Comparison of ENCODE assay signal across 8 mouse cellular contexts in genomic region chr11:98938701-98939083, GRCm38 (mm10). TPM values are rescaled to one million over a fixed set of nuclear protein-coding genes. Genes with fewer than 3 reads are reported as not detected.
A peak's percentile ranks its signal among the peaks of the same experiment; 100 is the strongest.
DNase-seq lines count a peak whose midpoint lies in the region; ATAC-seq and TF ChIP-seq lines count a peak whose summit lies in the region.

No protein-coding gene starts in this region.

- ATAC-seq in megakaryocyte, adult 5-6 weeks (ENCODE audit: poor library complexity, severe bottlenecking): no peak
- ATAC-seq in limb, embryonic 14.5 days (ENCODE audit: low FRiP score, low read depth): no peak
- no peak for ATAC-seq in stomach, embryonic 16.5 days (ENCODE audit: insufficient read depth, low FRiP score)

- no peak for TF ChIP-seq POLR2A in limb, embryonic 14.5 days (IDR thresholded peaks at IDR 0.05; ENCODE audit: borderline replicate concordance, extremely low read depth, insufficient read depth, insufficient read length)

- peaks cover 82% of the 10 kb centered on the region for H3K4me1 ChIP-seq in megakaryocyte, embryonic 14.5 days
- H3K4me1 ChIP-seq in limb, embryonic 14.5 days (ENCODE audit: control insufficient read depth, insufficient read depth, low read length): peaks cover 83% of the 10 kb centered on the region
- H3K4me1 ChIP-seq in stomach, embryonic 16.5 days (ENCODE audit: control insufficient read depth, insufficient read depth, low read length): peaks cover 66% of the 10 kb centered on the region

- 31% methylated on average over 7 of the region's 7 CpGs for WGBS in limb, embryonic 14.5 days
- 27% methylated on average over 7 of the region's 7 CpGs for WGBS in stomach, embryonic 16.5 days

- peak; percentile 12 for DNase-seq in adrenal gland, postnatal 10 days
- DNase-seq in adrenal gland, postnatal 4 days (ENCODE audit: low spot score in 2 of 2): no peak
- DNase-seq in limb, embryonic 14.5 days (ENCODE audit: low spot score): no peak
- no peak for DNase-seq in frontal cortex, adult 2 months (ENCODE audit: extremely low spot score in 1 of 2, low spot score in 1 of 2)
- no peak for DNase-seq in left cerebral cortex, postnatal 25 days (ENCODE audit: low spot score in 2 of 2)

- H3K27me3 ChIP-seq in megakaryocyte, embryonic 14.5 days (replicated peaks): peaks cover 96% of the 10 kb centered on the region
- no peaks in the 10 kb centered on the region for H3K27me3 ChIP-seq in limb, embryonic 14.5 days (ENCODE audit: control insufficient read depth, insufficient read depth, low read length)
- H3K27me3 ChIP-seq in stomach, embryonic 16.5 days (ENCODE audit: control insufficient read depth, insufficient read depth, low read length): no peaks in the 10 kb centered on the region

- H3K9me3 ChIP-seq in megakaryocyte, embryonic 14.5 days: peaks cover 11% of the 10 kb centered on the region
- no peaks in the 10 kb centered on the region for H3K9me3 ChIP-seq in limb, embryonic 14.5 days (ENCODE audit: control insufficient read depth, low read length)
- H3K9me3 ChIP-seq in stomach, embryonic 16.5 days (replicated peaks; ENCODE audit: control insufficient read depth, low read length): no peaks in the 10 kb centered on the region

- H3K4me3 ChIP-seq in megakaryocyte, embryonic 14.5 days (replicated peaks): peak overlapping the region; percentile 93
- H3K4me3 ChIP-seq in limb, embryonic 14.5 days (replicated peaks; ENCODE audit: low read length): peak overlapping the region; percentile 75
- H3K4me3 ChIP-seq in stomach, embryonic 16.5 days (replicated peaks; ENCODE audit: low read length): peak overlapping the region; percentile 88

- H3K9ac ChIP-seq in limb, embryonic 14.5 days (ENCODE audit: low read depth, low read length, severe bottlenecking): peak overlapping the region; percentile 75
- H3K9ac ChIP-seq in stomach, embryonic 16.5 days (ENCODE audit: low read length): peak overlapping the region; percentile 92

- H3K27ac ChIP-seq in limb, embryonic 14.5 days (replicated peaks; ENCODE audit: low read depth, low read length): peak overlapping the region; percentile 88; the same call in 1 of the 2 replicates
- peak overlapping the region; percentile 97; the same call in 1 of the 2 replicates for H3K27ac ChIP-seq in stomach, embryonic 16.5 days (ENCODE audit: low read length)

- H3K36me3 ChIP-seq in megakaryocyte, embryonic 14.5 days (replicated peaks; ENCODE audit: low read length): no peaks in the 10 kb centered on the region
- H3K36me3 ChIP-seq in limb, embryonic 14.5 days (ENCODE audit: control insufficient read depth, insufficient read depth, low read length): 0 out of 2 replicates have a peak, but pooled peaks cover 3% of the 10 kb centered on the region
- no peaks in the 10 kb centered on the region for H3K36me3 ChIP-seq in stomach, embryonic 16.5 days (ENCODE audit: control insufficient read depth, insufficient read depth, low read length)

- intact Hi-C loops in left cerebral cortex, postnatal 25 days (cut with DNase I): no loop called here

- peak overlapping the region; percentile 90 for H3K4me2 ChIP-seq in limb, embryonic 14.5 days (replicated peaks; ENCODE audit: low read depth, low read length, severe bottlenecking)
- peak overlapping the region; percentile 89 for H3K4me2 ChIP-seq in stomach, embryonic 16.5 days (ENCODE audit: low read depth, low read length)

RNA-seq across cellular contexts. Expression of gene Rara, which starts 11.1 kb away (rescaled TPM):
- total RNA-seq in adrenal gland, postnatal 10 days (2021): 10 to 100 TPM; 26.2 to 34.7 TPM
- total RNA-seq in adrenal gland, postnatal 4 days (2021): 10 to 100 TPM; 46.4 to 50.6 TPM
- polyA plus RNA-seq in megakaryocyte, embryonic 14.5 days (2012; ENCODE audit: insufficient read depth, low replicate concordance): 11.8 and 25.3 TPM in 2 replicates
- total RNA-seq in megakaryocyte, adult 5-6 weeks (2015): 124 and 125 TPM in 2 replicates
- 38.8 and 43.3 TPM in 2 replicates for total RNA-seq in megakaryocyte, adult 5-6 weeks (2017)
- 39.8 and 57.0 TPM in 2 replicates for polyA plus RNA-seq in limb, embryonic 14.5 days (2012; rRNA removed)
- 52.4 and 58.3 TPM in 2 replicates for polyA plus RNA-seq in limb, embryonic 14.5 days (2014; fragmentation: Nextera tagmentation; extraction: Ambion mirVana)
- 28.8 and 30.1 TPM in 2 replicates for polyA plus RNA-seq in stomach, embryonic 16.5 days (2015; fragmentation: Nextera tagmentation; extraction: Ambion mirVana)
- polyA plus RNA-seq in frontal cortex, adult 2 months (2012; rRNA removed): 6.4 and 7.9 TPM in 2 replicates
- total RNA-seq in left cerebral cortex, postnatal 25 days (2021): 10 to 100 TPM in 1 of 2 experiments, 1 to 10 TPM in 1; 9.4 to 12.1 TPM

RNA-seq across cellular contexts. Expression of gene Cdc6, which starts 31.1 kb away (rescaled TPM):
- 1 to 10 TPM; 3.8 to 6.5 TPM for total RNA-seq in adrenal gland, postnatal 10 days (2021)
- total RNA-seq in adrenal gland, postnatal 4 days (2021): 1 to 10 TPM; 7.5 to 9.1 TPM
- polyA plus RNA-seq in megakaryocyte, embryonic 14.5 days (2012; ENCODE audit: insufficient read depth, low replicate concordance): 0.44 TPM in 1 of 2 replicates, not detected in the other
- 26.4 and 31.3 TPM in 2 replicates for total RNA-seq in megakaryocyte, adult 5-6 weeks (2015)
- 26.5 and 27.5 TPM in 2 replicates for total RNA-seq in megakaryocyte, adult 5-6 weeks (2017)
- 13.1 and 15.6 TPM in 2 replicates for polyA plus RNA-seq in limb, embryonic 14.5 days (2012; rRNA removed)
- polyA plus RNA-seq in limb, embryonic 14.5 days (2014; fragmentation: Nextera tagmentation; extraction: Ambion mirVana): 25.2 and 25.8 TPM in 2 replicates
- polyA plus RNA-seq in stomach, embryonic 16.5 days (2015; fragmentation: Nextera tagmentation; extraction: Ambion mirVana): 26.9 and 28.1 TPM in 2 replicates
- polyA plus RNA-seq in frontal cortex, adult 2 months (2012; rRNA removed): 0.62 and 0.67 TPM in 2 replicates
- under 1 TPM; 0.21 to 0.60 TPM for total RNA-seq in left cerebral cortex, postnatal 25 days (2021)

RNA-seq across cellular contexts. Expression of gene Gjd3, which starts 44.1 kb away (rescaled TPM):
- total RNA-seq in adrenal gland, postnatal 10 days (2021): under 1 TPM; 0.45 to 0.73 TPM
- 1 to 10 TPM in 1 of 2 experiments, under 1 TPM in 1; 0.50 to 1.0 TPM for total RNA-seq in adrenal gland, postnatal 4 days (2021)
- polyA plus RNA-seq in megakaryocyte, embryonic 14.5 days (2012; ENCODE audit: insufficient read depth, low replicate concordance): not detected in 2 replicates
- not detected in 2 replicates for total RNA-seq in megakaryocyte, adult 5-6 weeks (2015)
- total RNA-seq in megakaryocyte, adult 5-6 weeks (2017): not detected in 2 replicates
- 1.3 and 2.2 TPM in 2 replicates for polyA plus RNA-seq in limb, embryonic 14.5 days (2012; rRNA removed)
- 0.41 and 0.45 TPM in 2 replicates for polyA plus RNA-seq in limb, embryonic 14.5 days (2014; fragmentation: Nextera tagmentation; extraction: Ambion mirVana)
- 0.44 TPM in 1 of 2 replicates, not detected in the other for polyA plus RNA-seq in stomach, embryonic 16.5 days (2015; fragmentation: Nextera tagmentation; extraction: Ambion mirVana)
- 2.9 and 3.3 TPM in 2 replicates for polyA plus RNA-seq in frontal cortex, adult 2 months (2012; rRNA removed)
- 1 to 10 TPM; 2.9 to 3.0 TPM for total RNA-seq in left cerebral cortex, postnatal 25 days (2021)
